Mouse (Mus musculus) yolk sac, embryonic 10.5 days (tissue): ENCODE measurements around the gene Abcb9.
"Not testable (repeated sequence)": the region's sequence is repeated elsewhere in the genome, so short reads cannot be mapped to it uniquely, and the experiment has no call there.

Experiments
- DNase-seq: peaks from one replicate; pipeline ENCODE4 v3.0.0-alpha.2; 2017; ENCODE audit warnings: low spot score

Gene Abcb9

DNA sequence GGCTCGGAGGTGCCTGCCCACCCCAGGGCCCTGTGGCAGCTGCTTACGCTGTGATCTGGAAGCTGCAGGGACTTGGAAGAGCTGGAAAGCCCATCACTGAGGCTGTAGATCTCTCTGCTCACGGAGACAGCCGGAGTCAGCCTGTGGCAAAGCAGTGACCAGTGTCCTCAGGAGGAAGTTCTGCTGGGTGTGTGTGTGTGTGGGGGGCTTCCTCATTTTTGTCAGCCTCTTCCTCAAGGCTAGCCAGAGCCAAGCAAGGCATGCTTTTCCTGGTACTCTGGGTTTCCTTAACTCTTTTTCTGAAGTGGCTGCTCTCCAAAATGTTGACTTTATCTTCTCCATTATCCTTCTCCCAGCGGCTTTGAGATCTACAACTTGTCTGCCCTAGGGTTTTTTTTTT, 35.9 kb downstream of the Abcb9 start:
- DNase-seq = no peak

DNA sequence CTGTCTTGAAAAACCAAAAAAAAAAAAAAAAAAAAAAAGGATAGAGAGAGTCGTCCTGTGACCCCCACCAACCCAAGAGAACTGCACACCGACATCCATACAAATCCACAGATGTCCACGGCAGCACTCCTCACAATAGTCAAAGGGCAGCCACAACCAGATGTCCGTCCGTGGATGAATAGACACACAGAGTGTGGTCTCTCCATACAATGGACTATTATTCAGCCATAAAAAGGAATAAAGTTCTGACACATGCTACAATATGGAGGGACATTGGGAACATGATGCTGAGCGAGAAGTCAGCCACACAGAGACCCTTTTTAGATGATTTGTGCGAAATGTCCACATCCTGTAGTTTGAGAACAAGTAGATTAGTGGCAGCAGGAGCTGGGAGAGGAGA, 36.8 kb downstream of the Abcb9 start:
- DNase-seq = no peak

DNA sequence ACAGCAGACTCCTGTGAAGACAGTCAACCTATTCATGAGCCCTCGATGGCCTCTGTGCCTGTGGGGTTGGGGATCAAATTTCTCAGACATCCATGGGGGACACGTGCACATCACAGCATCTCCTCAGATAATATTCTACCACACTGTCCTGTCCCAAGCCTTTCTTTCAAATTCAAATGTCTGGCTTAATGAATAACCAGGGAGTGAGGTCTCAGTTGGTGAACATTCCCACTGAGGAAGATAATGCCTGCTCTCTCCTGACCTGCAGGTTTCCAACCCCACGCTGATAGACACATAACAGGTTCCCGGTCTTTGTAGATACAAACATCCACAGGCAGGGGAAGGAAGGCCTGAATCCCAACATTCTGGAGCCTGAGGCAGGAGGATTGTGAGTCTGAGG, 38.6 kb downstream of the Abcb9 start:
- no peak for DNase-seq

DNA sequence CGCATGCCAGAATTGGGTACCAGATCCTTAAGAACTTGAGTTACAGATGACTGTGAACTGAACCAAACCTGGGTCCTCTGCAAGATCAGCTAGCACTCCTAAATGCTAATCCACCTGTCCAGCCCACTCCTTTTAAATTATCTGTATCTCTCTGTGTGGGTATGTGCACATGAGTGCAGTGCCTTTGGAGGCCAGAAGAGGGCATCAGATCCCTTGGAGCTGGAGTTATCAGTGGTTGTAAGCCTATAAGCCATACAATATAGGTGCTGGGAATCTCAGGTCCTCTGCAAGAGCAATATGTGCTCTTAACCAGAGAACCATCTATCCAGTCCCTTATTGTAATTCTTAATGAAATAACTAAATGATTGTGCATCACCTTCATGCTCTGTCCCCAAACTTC, 39.4 kb downstream of the Abcb9 start:
- no peak for DNase-seq

DNA sequence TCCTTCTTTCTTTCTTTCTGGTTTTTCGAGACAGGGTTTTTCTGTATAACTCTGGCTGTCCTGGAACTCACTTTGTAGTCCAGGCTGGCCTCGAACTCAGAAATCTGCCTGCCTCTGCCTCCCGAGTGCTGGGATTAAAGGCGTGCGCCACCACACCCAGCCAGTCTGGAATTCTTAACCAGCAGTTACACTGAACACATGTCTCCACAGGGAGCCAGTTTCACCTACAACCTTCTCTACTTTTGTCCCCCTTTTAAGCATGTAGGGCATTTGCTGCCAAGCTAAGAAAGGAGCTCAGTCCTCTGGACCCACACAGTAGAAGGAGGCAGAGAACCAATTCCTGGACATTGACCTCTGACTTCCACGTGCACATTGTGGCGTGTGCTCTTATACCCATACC, 43.0 kb downstream of the Abcb9 start:
- DNase-seq = not testable (repeated sequence)

DNA sequence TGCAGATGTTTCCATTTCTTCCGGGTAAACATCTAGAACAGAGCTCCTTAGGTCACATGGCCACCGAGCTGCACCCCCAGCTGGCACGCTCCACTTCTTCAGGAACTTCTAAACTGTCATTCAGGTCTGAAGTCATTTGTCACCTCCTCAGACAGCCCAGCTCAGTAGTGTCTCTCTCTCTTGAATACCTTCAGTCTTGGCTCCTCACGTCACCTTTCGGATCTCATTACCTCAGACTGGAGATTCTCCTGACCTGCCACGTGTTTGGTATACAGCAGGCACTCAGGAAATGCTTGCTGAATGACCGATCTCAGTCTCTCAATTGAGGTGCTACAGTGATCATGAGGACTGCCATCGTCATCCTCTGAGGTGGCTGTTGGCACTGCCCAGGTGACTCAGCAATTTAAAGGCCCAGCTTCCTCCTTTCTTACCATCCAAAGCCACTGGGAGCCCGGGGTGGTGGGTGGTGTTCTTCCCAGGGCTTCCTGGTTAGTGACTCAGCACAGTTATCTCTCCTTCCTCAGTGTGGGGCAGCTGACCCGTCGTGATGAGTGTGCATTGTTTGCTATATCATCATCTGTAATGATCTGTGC, 43.6 kb downstream of the Abcb9 start:
- DNase-seq = peak; percentile 53

DNA sequence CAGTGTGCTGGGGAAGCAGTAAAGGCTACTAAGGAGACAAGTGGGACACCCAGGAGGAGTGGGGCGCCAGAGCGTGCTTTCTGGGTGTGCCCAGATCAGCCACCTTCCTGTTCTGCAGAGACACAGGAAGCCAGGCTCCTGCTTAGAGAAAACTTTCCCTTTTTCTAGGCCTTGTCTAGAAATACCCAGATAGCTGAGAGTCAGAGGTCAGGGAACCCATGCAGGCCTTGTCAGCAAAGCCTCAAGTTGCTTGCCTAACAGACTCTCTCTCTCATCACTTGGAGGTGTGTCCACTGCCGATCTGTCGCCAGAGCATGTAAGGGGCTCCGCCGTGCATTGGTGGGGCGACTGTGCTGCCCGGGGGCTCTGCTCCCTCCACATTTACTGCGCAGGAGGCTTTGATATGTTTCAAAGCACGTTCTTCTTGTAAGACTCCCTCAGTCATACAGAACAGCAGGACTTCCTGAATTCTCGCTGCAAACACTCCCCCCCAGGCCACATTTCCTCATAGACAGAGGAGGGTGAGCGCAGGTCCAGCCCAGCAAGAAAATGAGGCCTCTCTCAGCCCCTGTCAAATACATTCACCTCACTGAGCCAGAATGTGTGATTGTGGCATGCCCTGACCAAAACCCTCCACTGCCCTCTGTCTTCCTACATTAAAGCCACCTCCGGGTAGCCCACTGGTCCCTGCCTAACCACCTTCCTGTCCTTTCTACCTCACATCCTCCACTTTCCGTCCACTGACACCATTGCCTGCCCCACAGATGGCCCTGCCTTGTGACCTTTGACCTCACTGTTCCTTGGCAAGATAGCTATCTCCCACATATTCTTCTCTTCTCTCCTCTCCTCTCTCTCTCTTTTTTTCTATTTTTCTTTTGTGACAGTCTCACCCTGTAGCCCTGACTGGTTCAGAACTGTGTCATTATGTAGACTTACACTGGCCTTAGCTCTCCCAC, 45.2 kb downstream of the Abcb9 start:
- DNase-seq = peak; percentile 72

DNA sequence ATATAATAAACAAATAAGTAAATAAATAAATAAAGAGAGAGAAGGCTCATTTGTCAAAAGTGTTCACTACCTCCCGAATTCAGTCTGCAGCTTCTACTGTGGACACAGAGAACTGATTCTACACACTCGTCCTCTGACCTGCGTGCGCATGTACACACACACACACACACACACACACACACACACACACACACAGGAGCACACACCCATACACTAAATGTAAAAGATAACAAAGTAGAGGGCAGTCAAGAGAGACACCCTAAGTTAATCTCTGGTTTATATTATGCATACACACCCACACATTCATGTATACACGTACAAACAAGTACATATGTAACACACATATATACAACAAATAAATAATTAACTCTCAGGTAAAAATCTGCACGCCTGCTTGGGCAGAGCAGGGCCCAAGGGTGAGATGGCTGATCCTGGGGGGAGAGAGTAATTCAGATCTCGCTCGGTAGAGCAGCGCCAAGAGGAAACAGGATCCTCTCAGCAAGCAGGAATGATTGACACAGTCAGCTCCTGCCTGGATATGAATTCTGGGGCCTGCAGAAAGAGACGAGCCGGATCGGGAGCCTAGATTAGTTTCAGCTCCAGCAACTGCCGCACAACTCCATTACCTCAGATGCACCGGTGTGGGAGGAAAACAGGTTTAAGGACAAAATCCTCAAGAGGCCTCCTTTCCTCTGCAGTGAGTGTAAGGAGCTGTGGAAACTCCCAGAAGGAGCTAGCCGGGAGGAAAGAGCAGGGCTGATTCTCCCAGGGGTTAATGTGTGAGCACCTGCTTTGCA, 46.2 kb downstream of the Abcb9 start:
- DNase-seq = no peak

DNA sequence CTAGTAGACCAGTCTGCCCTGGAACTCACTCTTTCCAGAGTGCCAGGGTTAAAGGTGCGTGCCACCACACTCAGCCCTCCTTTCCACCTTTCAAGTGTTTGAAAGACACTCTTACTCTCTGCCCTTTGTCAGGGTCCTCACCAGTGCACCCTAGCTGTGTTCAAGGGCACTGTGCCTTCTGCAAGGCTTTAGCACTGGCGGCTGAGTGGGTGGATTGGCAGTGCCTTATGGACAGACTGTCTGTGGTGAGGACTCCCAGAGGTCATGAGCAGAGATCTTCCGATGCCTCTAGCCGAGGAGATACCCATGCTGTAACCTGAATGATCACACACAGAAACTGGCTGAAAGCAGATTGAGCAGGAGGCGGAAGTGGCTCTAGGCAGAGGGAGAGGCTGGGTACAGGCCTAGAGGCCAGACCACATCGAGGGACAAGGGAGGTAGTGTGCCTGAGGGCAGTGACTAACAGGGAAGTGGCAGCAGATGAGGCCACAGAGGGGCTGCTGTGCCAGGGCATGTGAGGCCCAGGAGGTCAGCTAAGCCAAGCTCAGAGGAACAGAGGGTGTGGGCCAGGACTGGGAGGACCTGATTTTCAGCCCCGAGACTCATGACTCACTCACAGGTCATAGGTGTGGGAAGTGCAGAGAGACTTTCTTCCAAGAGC, 48.7 kb downstream of the Abcb9 start:
- DNase-seq = no peak

DNA sequence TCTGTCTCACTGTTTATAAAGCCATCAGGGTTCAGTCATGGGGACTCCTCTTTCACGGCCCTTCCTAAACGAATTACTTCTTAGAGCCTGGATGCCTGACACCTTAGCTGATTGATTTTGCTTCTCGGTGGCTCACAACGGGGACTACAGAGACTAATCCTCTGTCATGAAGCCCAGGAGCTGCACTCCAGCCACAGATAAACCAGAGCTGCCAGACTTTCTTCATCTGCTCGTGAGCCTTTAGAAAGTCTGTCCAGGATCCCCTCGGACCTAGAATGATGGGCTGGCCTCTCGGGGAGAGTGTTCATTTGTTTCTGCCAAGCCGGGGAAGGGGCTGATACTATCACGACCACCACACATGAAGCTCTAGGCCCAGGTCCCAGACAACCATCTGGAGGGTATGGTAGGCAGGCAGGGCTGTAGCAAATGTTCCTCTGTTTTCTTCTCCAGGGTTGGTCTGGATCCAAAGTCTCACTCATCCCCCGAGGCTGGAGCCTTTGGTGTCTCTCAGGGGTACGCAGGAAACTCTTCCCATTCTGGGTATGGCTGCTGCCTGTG, 50.1 kb downstream of the Abcb9 start:
- DNase-seq = no peak

DNA sequence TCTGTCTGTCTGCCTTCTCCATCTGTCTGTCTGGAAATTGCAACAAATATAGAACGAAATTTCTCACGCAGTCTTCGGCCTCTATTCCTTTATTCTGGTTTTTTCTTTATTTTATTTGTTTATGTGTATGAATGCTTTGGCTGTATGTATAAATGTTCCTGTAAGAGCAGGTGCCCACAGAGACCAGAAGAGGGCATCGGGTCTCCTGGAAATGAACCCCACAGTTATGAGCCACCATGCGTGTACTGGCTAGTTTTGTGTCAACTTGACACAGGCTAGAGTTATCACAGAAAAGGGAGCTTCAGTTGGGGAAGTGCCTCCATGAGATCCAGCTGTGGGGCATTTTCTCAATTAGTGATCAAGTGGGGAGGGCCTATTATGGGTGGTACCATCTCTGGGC, 51.6 kb downstream of the Abcb9 start:
- no peak for DNase-seq

DNA sequence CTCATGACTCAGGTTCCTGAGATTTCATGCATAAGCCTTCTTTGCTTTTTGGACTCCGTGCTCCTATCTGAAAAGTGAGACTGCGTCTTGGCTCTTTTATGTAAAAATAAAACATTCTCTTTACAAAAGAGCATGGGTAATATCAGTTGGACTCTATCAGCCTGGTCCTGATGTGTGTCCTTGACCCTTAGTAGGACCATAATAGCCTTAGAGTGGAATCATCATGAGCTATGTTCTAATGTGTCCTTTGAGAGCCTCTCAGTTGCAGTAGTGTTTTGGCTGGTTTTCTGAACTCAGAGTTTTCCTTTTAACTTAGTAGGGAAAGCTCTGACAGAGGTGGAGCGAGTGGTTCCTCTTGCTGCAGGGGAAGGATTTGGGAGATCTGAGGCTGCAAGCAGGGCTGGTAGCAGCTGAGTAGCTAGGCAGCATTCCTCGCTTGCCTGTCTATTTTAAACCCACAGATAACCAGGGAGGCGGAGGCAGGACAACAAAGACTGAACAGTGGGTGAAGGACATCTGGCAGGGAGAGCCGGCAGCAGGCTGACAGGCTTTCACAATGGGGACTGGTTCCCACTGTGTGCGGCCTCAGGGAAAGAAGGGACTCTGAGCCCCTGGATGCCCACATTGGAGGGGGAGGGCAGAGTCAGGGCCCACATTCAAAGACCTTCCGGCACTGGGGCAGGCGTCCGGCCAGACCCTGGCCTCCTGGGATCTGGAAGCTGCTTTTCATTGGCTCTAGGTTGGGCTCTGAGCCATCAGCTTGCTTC, 52.2 kb downstream of the Abcb9 start:
- no peak for DNase-seq

DNA sequence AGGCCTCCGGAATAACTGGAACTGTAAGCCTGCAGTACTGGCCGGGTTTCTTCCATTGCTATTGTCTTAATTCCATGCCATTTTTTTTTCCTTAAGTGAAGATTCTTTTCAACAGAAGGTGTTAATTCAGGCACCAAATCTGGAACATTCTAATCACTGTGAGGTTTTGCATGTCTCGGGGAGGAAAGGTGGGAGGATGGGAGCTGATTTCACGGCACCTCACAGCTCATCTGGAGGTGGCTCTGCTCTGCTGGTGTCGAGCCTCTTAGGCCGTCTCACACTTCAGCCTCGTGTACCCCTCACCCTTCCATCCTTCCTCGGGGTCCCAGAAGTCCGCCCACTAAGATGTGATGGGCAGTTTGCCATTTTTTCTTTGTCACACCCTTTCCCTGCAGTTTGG, 54.5 kb downstream of the Abcb9 start:
- no peak for DNase-seq

DNA sequence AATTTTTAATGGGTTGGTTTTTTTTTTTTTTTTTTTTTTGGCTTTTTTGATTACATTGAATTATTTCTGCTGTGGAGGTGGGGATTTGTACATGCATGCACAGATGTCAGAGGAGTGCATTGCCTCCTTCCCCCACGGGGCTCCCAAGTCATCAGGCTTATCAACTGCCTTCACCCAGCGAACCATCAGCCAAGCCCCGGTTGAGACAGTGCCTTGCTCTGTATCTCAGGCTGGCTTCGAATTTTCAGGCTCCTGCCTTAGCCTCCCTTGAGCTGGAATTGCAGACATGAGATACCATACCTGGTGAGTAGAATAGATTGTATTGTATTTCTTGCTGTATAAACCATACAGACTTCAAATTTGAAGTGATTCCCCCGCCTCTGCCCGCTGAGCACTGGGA, 56.0 kb downstream of the Abcb9 start:
- DNase-seq = no peak

DNA sequence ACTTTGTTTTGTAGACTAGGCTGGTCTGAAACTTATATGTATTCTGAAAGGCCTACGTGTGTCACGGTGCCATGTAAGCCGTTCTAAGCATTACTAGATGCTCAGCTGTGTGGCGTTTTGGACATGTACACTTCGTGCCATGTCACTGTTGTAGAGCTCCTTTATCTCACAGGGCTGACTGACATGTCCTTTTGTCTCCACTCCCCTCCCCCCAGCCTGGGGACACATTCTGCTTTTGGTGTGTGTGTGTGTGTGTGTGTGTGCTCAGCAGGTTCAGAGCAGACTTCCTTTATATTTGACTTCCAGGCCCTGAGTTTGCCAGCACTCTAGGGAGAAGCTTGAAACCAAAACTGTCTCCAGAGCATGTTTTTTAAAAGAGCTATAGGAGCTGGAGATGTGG, 58.8 kb downstream of the Abcb9 start:
- no peak for DNase-seq

DNA sequence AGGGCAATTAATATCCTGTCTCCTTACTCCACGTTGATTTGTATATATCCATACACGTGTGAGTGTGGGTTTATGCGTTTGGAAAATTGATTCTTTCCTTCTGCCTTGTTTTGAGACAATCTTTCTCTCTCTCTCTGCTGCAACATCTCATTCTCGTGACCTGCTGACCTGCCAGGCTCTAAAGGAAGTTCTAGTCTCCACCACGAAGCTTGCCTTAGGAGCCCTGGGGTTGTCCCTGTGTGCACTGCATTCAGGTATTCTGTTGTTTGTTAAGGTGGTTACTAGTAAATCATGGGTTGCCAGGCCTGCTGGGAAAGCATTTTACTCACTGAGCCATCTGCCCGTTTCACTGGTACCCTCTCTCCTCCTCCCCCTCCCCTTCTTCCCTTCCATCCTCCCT, 59.3 kb downstream of the Abcb9 start:
- DNase-seq = no peak

DNA sequence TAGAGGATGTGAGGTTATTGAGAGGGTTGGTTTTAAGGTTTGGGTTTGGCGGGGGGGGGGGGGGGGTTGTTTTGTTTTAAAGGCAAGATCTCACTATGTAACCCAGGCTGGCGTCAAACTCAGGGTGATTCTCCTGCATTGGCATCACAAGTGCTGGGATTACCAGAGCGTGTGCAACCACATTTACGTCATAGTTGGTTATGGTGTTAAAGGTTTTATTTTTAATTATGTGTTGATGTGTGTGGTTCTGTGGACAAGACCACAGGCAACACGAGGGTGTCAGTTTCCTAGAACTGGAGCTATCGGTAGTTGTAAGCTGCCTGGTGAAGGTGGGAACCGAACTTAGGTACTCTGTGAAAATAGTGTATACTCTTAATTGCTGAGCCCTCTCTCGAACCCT, 59.8 kb downstream of the Abcb9 start:
- DNase-seq = no peak

DNA sequence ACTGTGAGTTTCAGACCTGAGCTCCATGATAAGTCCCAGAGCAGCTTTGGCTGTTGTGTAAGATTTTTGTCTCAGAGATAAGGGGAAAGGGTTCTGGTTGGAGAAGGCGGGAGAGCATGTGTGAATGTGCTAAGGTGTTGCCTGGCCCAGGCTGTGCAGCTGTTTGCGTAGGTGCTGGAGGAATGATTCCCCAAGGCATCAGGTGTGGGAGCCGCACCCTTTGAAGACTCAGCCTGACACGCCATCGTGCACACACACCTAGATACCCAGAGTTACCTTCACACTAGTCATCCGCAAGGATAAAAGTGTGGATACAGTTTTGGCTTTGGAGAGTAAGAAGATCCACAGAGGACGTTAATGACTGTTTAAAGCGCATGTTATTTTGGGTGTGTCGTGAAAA, 60.2 kb downstream of the Abcb9 start:
- DNase-seq = no peak

DNA sequence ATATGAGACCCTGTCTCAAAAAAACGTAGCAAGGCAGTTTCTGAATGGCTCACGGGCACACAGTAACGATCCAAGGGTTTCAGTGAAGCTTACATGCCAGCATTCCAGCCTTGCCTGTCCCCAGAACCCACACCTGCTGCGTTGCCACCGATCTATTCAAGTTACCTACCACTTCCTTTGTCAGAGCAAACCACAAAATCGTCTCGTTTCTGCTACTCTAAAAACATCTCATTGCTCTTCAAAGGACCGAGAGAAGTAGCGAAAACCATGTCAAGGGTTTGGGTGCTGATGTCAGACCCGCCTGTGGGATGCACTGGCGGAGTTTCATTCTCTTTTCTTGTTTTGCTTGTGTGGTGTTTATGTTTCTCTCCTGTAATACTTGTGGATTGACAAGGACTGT, 61.1 kb downstream of the Abcb9 start:
- no peak for DNase-seq

DNA sequence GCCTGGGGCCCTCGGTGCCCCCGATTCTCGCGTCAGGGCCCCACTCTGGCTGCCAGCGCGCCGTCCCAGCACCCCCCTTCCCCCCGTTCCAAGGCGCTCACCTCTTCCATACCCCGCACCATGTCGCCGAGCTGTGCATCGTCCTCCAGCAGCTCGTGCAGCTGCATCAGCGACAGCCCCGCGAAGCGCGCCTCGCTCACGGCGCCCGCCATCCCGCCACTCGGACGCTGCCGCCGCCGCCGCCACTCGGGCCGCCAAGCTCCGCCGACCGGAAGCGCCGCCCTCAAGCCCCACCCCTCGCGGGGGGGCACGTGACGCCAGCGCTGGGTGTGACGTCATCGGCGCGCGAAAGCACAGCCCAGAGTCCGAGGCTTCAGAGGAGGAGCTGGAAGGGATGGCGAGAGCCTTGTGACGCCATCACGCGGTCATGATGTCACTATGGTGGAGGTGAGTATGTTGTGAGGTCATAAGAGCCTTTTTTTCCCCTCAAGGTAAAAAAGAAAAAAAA, 63.5 kb downstream of the Abcb9 start, which contains the start of gene Vps37b:
TSS of gene Vps37b (minus strand) at position 270 of the 508 bp plus-strand sequence.
- peak; percentile 87 for DNase-seq
